Mouse (Mus musculus): ENCODE measurements at regions not wholly inside any gene's neighbourhood (a gene's known extent, or its start where the extent isn't known, plus 50 kb on each side); places are given as distances from the start of the nearest gene placed in this dataset.

- TF ChIP-seq CTCF (IDR thresholded peaks at IDR 0.05; ENCODE audit: control insufficient read depth, insufficient read depth, insufficient replicate concordance, low read depth, low read length) = no peak
- no peak for TF ChIP-seq POLR2A (IDR thresholded peaks at IDR 0.05; ENCODE audit: control insufficient read depth, low read depth, low read length)
Measured at GRCm38 (mm10) chr8:17775411-17775810, 1202.6 kb downstream of the Defb40 start.
